Mouse (Mus musculus) hindbrain, embryonic 14.5 days (tissue): ENCODE measurements around the gene Pink1. TPM values are rescaled to one million over a fixed set of nuclear protein-coding genes. Genes with fewer than 3 reads are reported as not detected.

Source experiments
- ATAC-seq: fragments of 200-750 bp; cut with Nextera tagmentation; 2 replicates; pipeline ENCODE4 v1.8.0; 2017; ENCODE audit warnings: moderate number of reproducible peaks, mild to moderate bottlenecking, moderate TSS enrichment, moderate library complexity; ENCODE audit not compliant: low FRiP score
- DNase-seq: peaks from one replicate; pipeline ENCODE4 v3.0.0-alpha.2; 2015; ENCODE audit warnings: low spot score
- H3K27ac ChIP-seq: fragments of 300-500 bp; sonication (generic); 2 replicates; pipeline ENCODE4 v1.5.1; 2014; ENCODE audit warnings: mild to moderate bottlenecking, moderate library complexity
- H3K27me3 ChIP-seq: fragments of 300-500 bp; sonication (generic); 2 replicates; pipeline ENCODE4 v1.6.1; 2014; ENCODE audit warnings: mild to moderate bottlenecking, low read length, mixed read lengths; ENCODE audit not compliant: control insufficient read depth, insufficient read depth
- H3K36me3 ChIP-seq: fragments of 300-500 bp; sonication (generic); replicated peaks from 2 replicates; pipeline ENCODE4 v1.6.1; 2014; ENCODE audit not compliant: control insufficient read depth, insufficient read depth
- H3K4me1 ChIP-seq: fragments of 300-500 bp; sonication (generic); replicated peaks from 2 replicates; pipeline ENCODE4 v1.6.1; 2014; ENCODE audit warnings: antibody characterized with exemption, low read length, mixed read lengths; ENCODE audit not compliant: control insufficient read depth, insufficient read depth
- H3K4me2 ChIP-seq: fragments of 300-500 bp; sonication (generic); replicated peaks from 2 replicates; pipeline ENCODE4 v1.6.1; 2014; ENCODE audit warnings: mild to moderate bottlenecking, moderate library complexity
- H3K4me3 ChIP-seq: fragments of 300-500 bp; sonication (generic); replicated peaks from 2 replicates; pipeline ENCODE4 v1.5.1; 2014; ENCODE audit warnings: mild to moderate bottlenecking, low read length
- H3K9ac ChIP-seq: fragments of 300-500 bp; sonication (generic); 2 replicates; pipeline ENCODE4 v1.6.1; 2014
- H3K9me3 ChIP-seq: fragments of 300-500 bp; sonication (generic); 2 replicates; pipeline ENCODE4 v1.6.1; 2016; ENCODE audit warnings: low read length; ENCODE audit not compliant: control insufficient read depth
- WGBS: fragments of 180-500 bp; shearing (Covaris S2); extraction: QIAGEN DNeasy Blood & Tissue Kit; methylation state at CpG from one replicate; pipeline ENCODE4 v1.1.7; 2014; 5-methylcytosine and 5-hydroxymethylcytosine counted together
- polyA plus RNA-seq: library from polyadenylated mRNA; unstranded; fragments of >200 nt; fragmentation: Nextera tagmentation; extraction: Ambion mirVana; gene quantifications from 2 replicates; pipeline ENCODE4 v1.2.1, GENCODE M21; 2014

The Pink1 gene
- polyA plus RNA-seq, 1 experiment from 2014 or later, result 57.4 TPM

DNA sequence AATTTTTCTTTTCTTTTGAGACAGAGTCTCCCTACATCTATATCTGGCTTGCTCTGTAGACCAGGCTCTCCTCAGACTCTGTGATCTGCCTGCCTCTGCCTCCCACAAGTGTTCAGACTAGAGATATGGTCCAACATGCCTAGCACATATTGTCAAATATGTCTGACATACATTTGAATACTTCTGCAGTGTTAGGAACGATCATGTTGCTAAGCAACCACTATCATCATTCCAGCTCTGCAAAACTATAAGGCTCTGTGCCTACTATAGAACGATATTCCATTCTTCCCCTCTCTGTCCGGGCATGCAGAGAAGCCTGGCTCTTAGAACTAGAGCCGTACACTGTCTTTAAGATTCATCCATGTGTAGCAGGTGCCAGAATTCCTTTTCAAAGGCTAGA is 3.4 kb downstream of the Pink1 start:
- Histone ChIP-seq H3K27ac (no peak overlapping the region), H3K4me2 (no peak overlapping the region)

DNA sequence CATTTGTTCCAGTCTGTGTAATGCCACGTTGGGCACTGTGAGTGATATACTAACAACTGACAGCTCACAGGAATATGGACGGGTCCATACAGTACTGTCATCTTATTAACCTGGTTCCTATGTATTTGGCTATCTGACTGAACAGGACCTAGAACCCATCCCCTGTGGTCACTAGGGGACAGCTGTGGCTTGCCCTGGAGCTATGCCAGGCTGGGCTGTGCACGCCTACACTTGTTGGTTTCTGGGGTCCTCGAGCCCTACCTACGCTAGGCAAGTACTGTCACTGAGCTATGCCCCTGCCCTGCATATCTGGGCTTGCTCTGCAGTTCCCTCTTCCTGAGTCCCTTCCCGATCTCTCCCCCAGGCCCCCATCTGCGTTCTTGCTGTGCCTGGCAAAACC is 4.6 kb downstream of the Pink1 start:
- ATAC-seq, result no peak
- H3K4me1 ChIP-seq, result peaks cover 18% of the 10 kb centered on the region
- no peak overlapping the region for H3K4me3 ChIP-seq
- H3K4me2 ChIP-seq, result no peak overlapping the region
- no peaks in the 10 kb centered on the region for H3K9me3 ChIP-seq
- no peaks in the 10 kb centered on the region for H3K27me3 ChIP-seq
- H3K27ac ChIP-seq, result no peak overlapping the region
- DNase-seq, result no peak
- 81% methylated on average over 7 of the region's 7 CpGs for WGBS
- peaks cover 19% of the 10 kb centered on the region for H3K36me3 ChIP-seq
- H3K9ac ChIP-seq, result no peak overlapping the region

More for the DNA sequence above, 3.4 kb downstream of the Pink1 start:
- Histone ChIP-seq H3K9ac (no peak overlapping the region), H3K36me3 (peaks cover 9% of the 10 kb centered on the region), H3K4me1 (peaks cover 18% of the 10 kb centered on the region), H3K27me3 (no peaks in the 10 kb centered on the region), H3K9me3 (no peaks in the 10 kb centered on the region), H3K4me3 (no peak overlapping the region)
- 17% methylated on average over 4 of the region's 4 CpGs for WGBS
- no peak for DNase-seq
- no peak for ATAC-seq

DNA sequence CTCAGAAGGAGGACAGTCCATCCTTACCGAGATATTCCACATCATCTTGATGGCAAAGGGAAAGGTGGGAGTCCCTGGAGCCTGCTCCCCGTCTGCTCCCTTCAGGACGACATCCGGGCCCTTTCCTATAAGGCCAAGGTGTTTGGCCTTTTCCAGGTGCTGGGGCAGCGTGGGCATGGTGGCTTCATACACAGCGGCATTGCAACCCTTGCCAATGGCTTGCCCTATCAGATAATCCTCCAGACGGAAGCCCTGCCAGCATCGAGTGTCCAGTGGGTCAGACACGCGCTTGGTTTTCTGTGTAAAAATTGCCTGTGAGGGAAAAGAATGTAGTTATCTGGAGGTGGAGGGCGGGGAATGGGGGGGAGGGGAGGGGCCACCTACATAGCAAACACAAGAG is 5.4 kb downstream of the Pink1 start:
- H3K4me1 ChIP-seq, result peaks cover 18% of the 10 kb centered on the region
- H3K4me3 ChIP-seq, result no peak overlapping the region
- no peak overlapping the region for H3K27ac ChIP-seq
- H3K27me3 ChIP-seq, result no peaks in the 10 kb centered on the region
- no peaks in the 10 kb centered on the region for H3K9me3 ChIP-seq
- no peak overlapping the region for H3K9ac ChIP-seq
- DNase-seq (no peak), ATAC-seq (no peak)
- H3K4me2 ChIP-seq, result no peak overlapping the region
- WGBS, result 88% methylated on average over 11 of the region's 11 CpGs
- peaks cover 24% of the 10 kb centered on the region for H3K36me3 ChIP-seq

GRCm38 (mm10) chr4:138319508-138319907 is 6.6 kb downstream of the Pink1 start:
- no peak for ATAC-seq
- WGBS, result 31% methylated on average over 10 of the region's 10 CpGs
- no peak overlapping the region for H3K4me3 ChIP-seq

GRCm38 (mm10) chr4:138318509-138319266 is 7.4 kb downstream of the Pink1 start:
- ATAC-seq (0 out of 2 replicates have a peak, but pooled peaks have one; percentile 49), DNase-seq (peak; percentile 56)
- no peak overlapping the region for H3K9ac ChIP-seq
- H3K4me2 ChIP-seq, result no peak overlapping the region
- 49% methylated on average over 6 of the region's 6 CpGs for WGBS
- no peak overlapping the region for H3K27ac ChIP-seq
- H3K9me3 ChIP-seq, result no peaks in the 10 kb centered on the region
- peaks cover 44% of the 10 kb centered on the region for H3K36me3 ChIP-seq
- no peak overlapping the region for H3K4me3 ChIP-seq
- H3K27me3 ChIP-seq, result no peaks in the 10 kb centered on the region
- H3K4me1 ChIP-seq, result peaks cover 8% of the 10 kb centered on the region

More at GRCm38 (mm10) chr4:138319508-138319907, 6.6 kb downstream of the Pink1 start:
- Histone ChIP-seq H3K36me3 (peaks cover 36% of the 10 kb centered on the region), H3K9ac (no peak overlapping the region), H3K9me3 (no peaks in the 10 kb centered on the region), H3K4me2 (no peak overlapping the region), H3K27me3 (no peaks in the 10 kb centered on the region), H3K4me1 (peaks cover 14% of the 10 kb centered on the region), H3K27ac (no peak overlapping the region)
- DNase-seq, result peak; percentile 87

- no peaks in the 10 kb centered on the region for H3K4me1 ChIP-seq
- H3K27ac ChIP-seq, result no peak overlapping the region
- no peak overlapping the region for H3K9ac ChIP-seq
- no peak overlapping the region for H3K4me3 ChIP-seq
- DNase-seq (no peak), ATAC-seq (no peak)
- peaks cover 67% of the 10 kb centered on the region for H3K36me3 ChIP-seq
- 90% methylated on average over 6 of the region's 6 CpGs for WGBS
- H3K27me3 ChIP-seq, result no peaks in the 10 kb centered on the region
- H3K9me3 ChIP-seq, result no peaks in the 10 kb centered on the region
- H3K4me2 ChIP-seq, result no peak overlapping the region
Measured at GRCm38 (mm10) chr4:138316369-138316768, 9.7 kb downstream of the Pink1 start.

- Histone ChIP-seq H3K9me3 (no peaks in the 10 kb centered on the region), H3K4me3 (no peak overlapping the region), H3K4me2 (no peak overlapping the region), H3K9ac (no peak overlapping the region), H3K27me3 (no peaks in the 10 kb centered on the region), H3K27ac (no peak overlapping the region), H3K4me1 (no peaks in the 10 kb centered on the region), H3K36me3 (peaks cover 73% of the 10 kb centered on the region)
- DNase-seq (no peak), ATAC-seq (no peak)
- 70% methylated on average over 9 of the region's 9 CpGs for WGBS
Measured at GRCm38 (mm10) chr4:138315781-138316180, 10.3 kb downstream of the Pink1 start.

DNA sequence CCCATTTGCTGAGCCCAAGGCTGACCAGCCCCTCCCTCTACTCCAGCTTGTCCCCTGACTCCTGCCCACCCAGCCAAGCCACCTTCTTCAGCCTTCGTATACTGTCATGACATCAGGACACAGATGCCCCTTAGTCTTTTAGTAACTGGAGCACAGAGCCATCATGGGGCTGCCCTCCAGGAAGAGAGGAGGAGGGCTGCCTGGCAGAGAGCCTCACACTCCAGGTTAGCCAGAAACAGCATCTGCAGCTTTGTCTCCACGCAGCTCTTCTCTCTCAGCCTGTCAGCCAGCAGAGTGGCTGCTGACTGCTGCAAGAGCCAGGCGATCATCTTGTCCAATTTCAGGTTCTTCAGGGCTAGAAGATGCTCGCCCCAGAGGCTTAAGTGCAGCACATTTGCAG is 12.3 kb downstream of the Pink1 start:
- peaks cover 84% of the 10 kb centered on the region for H3K36me3 ChIP-seq
- no peak overlapping the region for H3K9ac ChIP-seq
- H3K4me2 ChIP-seq, result no peak overlapping the region
- 88% methylated on average over 4 of the region's 4 CpGs for WGBS
- no peaks in the 10 kb centered on the region for H3K9me3 ChIP-seq
- no peaks in the 10 kb centered on the region for H3K4me1 ChIP-seq
- ATAC-seq (no peak), DNase-seq (no peak)
- no peak overlapping the region for H3K4me3 ChIP-seq
- H3K27ac ChIP-seq, result no peak overlapping the region
- no peaks in the 10 kb centered on the region for H3K27me3 ChIP-seq

DNA sequence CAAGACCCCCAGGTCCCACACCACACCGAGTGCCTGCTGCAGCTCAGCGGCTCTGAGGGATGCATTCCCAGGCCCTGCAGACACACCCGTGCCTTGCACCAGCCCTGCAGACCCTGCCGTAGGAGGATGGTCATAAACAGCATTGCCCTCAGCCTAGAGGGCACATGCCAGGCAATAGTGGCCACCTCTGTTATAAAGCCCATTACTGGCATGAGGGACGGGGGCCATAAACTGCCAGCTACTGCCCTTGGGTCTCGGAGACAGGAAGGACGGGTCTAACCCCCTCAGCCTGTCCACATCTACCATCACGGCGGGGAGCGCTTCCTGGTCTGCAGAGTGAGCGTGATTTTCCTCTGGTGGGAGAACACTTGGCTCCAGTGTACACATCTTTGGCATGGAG is 13.1 kb downstream of the Pink1 start:
- Histone ChIP-seq H3K36me3 (peaks cover 91% of the 10 kb centered on the region), H3K27ac (no peak overlapping the region), H3K4me1 (no peaks in the 10 kb centered on the region), H3K9me3 (no peaks in the 10 kb centered on the region), H3K9ac (no peak overlapping the region), H3K27me3 (no peaks in the 10 kb centered on the region), H3K4me2 (no peak overlapping the region), H3K4me3 (no peak overlapping the region)
- DNase-seq (no peak), ATAC-seq (no peak)
- 95% methylated on average over 11 of the region's 11 CpGs for WGBS
